Mouse (Mus musculus): ENCODE measurements around the gene Hsd17b14.

Gene Hsd17b14

DNA sequence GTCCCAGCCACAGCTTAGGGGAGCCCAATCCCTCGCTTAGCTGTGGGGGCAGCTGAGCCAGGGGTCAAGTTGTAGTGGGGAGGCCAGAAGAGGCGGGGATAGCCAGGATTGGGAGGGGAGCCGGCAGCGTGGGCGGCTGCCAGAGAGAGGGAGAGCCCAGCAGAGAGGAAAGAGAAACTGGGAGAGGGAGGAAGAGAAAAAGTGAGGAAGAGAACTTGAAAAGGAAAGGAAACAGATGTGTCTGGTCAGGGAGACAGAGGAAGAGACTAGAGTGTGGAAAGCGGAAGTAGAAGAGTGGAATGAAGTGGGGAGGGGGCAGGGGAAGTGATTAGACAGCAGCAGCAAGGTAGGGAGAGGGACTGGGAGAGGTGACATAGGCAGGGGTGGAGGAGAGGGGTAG lies 25.2 kb upstream of the Hsd17b14 start:
- no peak for DNase-seq (ENCODE audit: low spot score)

DNA sequence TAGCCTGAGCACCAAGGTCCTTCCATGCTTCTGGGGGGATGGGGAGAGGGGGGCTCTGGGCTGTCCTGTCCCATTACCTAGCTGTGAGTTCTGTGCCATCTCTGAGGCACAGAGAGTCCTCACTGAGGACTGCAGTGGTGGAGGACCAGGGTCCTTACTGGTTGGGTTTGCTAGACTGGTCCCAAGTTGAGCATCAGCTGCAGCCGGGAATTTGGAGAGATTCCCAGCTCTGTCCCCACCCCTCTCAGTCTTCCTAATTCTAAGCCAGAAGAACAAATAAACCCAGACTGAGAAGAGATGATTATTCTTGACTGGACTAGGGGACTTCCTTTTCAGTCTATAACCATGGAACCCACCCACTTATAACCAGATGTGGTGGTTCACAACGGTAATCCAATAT lies 24.1 kb upstream of the Hsd17b14 start:
- DNase-seq (ENCODE audit: low spot score), result no peak

DNA sequence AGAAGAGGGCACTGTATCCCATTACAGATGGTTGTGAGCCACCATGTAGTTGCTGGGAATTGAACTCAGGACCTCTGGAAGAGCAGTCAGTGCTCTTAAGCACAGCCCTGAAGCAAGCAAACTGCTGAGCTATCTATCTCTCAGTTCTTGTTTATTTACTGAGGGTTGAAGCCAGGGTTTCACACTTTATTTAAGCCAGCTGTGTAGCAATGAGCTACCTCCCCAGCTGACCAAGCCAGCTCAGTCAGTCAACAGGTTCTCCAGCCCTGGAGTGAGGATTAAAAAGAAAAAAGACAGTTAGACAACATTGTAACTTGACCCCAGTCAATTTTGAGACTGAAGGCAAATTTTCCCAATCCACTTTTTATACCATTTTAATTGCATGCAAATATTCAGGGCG lies 19.0 kb upstream of the Hsd17b14 start:
- DNase-seq (ENCODE audit: low spot score), result no peak

DNA sequence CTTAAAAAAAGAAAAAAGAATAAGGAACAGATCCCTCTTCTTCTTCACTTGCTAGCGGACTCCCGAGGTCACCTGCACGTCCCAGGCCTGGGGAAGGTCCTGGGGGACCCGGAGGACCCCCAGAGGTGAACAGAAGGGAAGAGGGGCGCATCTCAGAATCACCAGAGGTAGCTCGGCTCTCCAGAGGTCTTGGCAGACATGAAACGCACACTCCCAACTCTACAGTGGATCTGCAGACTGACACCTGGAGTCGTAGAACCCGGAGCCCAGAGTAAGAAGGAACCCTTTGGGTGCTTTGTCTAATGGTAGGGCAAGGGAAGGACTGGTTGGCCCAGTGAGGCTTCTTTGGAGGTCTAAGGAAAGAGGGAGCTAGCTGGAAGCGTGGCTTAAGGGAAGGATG lies 17.1 kb upstream of the Hsd17b14 start:
- no peak for DNase-seq (ENCODE audit: low spot score)

GRCm38 (mm10) chr7:45538163-45539041 lies 16.3 kb upstream of the Hsd17b14 start:
- no peak for DNase-seq (ENCODE audit: low spot score)

- no peak for DNase-seq (ENCODE audit: low spot score)
These were observed 15.6 kb upstream of the Hsd17b14 start for GRCm38 (mm10) chr7:45539095-45539494.

DNA sequence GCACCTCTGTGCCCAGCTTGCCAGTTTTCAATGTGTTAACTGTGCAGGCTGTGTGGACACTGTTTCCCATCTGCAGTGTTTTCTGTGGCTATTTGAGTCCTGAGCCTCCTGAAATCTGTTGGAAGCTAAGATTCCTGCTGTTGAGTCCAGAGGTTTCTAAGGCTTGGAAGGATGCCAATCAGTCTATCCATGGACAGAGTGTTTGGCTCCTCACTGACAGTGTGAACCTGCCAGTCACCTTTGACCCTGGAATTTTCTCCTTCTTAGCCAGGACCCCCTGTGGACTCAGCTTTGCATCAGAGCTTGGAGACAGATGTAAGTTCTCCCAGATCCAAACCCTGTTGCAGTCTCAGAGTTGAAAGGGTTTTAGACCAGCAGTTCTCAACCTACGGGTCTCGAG lies 14.5 kb upstream of the Hsd17b14 start:
- DNase-seq (ENCODE audit: low spot score), result no peak

DNA sequence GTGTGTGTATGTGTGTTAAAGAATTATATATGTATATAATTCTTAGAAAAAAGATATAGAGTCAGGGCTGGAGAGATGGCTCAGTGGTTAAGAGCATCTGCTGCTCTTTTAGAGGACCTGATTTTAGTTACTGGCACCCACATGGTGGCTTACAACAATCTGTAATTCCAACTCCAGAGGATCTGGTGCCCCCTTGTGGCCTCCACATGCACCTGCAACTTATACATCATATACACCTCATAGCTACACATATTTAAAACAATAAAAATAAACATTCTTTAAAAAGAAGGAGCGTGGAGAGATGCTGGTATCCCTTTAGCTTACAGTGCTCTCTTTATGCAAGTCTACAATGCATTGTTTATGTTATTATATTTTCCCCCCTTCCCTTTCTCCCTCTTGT lies 10.2 kb upstream of the Hsd17b14 start:
- DNase-seq (ENCODE audit: low spot score), result no peak

DNA sequence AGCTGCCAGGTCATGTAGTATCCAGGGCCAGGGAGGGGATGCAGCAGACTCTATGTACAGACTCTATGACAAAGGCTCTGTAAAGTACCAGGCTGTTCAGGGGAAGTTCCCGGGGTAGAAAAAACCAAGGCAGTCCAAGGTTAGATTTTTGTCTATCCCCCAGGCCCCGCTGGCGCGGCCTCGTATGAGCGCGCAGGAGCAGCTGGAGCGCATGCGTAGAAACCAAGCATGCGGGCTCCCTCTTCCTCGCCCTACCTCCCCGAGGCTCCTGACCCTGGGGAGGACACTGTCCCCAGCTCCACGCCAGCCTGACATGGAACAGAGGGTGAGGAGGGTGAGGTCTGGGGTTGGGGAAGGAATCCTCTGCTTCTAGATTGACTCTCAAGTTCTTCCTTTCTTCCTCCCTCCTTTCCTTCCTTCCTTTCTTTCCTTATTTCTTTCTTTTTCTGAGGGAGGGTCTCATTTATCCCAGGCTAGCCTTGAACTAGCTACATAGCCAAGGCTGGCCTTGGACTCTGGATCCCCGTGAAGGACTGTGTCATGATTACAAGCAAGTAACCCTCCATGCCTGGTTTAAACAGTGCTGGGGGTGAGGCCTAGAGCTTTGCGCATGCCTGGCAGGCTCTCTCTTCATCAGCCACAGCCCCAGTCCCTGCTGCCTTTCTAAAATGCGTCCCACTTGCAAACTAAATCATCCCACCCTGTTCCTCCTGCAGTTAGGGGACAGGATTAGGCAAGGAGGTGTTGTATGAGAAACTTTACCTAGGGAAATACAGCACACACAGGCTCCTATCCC lies 4.9 kb upstream of the Hsd17b14 start:
- DNase-seq (ENCODE audit: low spot score), result no peak

DNA sequence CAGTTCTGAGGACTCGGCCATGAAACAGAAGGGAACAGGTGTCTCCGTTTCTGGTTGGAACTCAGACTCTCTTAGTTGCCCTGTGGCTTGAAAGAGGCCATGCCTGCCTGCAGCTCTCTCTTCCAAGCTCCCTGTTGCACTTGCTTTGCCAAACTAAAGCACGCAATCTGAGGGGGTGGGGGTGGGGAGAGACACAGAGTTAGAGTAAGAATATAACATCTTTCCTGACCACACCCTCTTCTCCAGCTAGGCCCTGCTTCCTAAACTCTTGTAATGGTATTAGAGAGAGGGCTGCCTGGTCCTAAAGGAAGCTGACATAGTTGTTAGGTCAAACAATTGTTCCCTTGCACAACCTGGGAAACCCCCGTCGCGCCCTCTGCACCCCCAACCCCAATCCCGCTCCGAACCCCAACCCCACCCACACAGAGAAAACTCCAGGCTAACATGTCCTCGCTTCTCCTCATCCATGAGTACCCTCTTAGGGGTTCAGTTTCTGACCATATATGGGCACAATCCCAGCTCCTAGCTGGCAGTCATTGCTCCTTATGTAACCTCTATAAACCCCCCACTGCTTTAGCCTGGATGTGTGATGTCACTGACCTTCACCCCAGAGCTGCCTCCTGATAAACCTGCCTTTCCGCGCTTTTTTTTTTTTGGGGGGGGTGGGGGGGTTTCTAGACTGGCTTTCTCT lies 3.7 kb upstream of the Hsd17b14 start:
- no peak for DNase-seq (ENCODE audit: low spot score)

DNA sequence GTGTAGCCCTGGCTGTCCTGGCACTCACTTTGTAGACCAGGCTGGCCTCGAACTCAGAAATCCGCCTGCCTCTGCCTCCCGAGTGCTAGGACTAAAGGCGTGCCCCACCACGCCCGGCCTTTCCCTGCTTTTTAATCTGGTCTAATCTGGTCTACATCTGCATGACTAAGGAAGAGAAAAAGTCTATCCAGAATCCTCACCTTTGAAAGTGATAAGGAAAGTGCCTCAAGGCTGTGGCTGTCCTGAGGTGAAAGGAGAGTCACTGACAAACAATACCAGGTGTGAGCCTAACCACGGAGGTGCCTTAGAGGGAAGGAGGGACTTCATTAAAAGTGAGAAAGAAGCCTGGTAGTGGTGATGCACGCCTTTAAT lies 3.2 kb upstream of the Hsd17b14 start:
- no peak for DNase-seq (ENCODE audit: low spot score)

DNA sequence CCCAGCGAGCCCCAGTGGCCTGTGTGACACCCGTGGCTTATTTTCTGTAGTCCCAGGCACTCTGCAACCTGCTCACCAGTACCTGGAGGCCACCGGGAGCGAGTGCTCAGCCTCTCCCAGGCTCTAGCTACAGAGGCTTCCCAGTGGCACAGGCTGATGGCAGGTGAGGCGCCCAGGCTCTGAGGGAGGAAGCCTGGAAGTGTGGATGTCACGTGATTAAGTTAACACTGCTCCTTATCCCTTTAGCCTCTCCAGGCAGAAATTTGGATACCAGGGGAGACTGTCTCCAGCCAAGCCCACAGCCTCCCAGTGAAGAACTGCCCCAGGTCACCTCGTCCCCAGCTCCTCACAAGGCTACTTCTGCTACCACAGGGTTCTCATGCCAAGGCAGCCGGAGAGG lies 1.2 kb upstream of the Hsd17b14 start:
- no peak for DNase-seq (ENCODE audit: low spot score)

DNA sequence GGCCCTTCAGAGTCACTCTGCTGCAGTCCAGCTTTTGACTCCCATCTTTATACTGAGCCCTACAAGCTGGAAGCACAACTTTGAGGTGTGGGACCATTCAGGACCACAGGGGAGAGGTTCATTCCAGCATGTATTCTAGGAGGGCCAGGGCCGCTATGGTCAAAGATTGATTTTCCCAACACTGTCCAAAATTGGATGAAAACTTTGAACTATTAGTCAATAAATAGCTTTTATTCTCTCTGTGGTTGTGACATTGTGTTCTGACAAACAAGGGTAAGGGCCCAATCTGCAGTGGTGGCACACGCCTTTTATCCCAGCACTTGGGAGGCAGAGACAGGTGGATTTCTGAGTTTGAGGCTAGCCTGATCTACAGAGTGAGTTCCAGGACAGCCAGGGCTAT lies 703 bp upstream of the Hsd17b14 start:
- DNase-seq (ENCODE audit: low spot score), result no peak

- DNase-seq (ENCODE audit: low spot score), result peak; percentile 66
These were observed 1.1 kb downstream of the Hsd17b14 start for GRCm38 (mm10) chr7:45555787-45556186.

DNA sequence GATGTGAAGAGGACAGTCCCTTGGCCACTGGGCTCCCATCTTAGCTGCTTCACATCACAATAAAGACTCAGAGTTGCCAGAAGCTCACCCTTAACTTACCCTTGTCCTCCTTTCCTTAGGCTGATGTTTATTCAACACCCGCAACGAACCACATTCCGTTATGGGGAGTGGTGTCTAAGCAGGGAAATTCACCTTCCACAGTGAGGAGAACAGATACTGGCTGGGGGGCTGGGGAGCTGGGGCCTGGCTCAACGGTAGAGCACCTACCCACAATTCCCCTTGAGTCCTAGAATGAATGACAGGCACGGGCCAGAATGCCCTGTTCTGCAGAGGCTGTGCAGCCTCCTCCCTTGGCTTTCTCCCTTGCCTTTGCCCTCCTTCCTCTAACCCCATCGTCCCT lies 4.2 kb downstream of the Hsd17b14 start:
- no peak for DNase-seq (ENCODE audit: low spot score)

DNA sequence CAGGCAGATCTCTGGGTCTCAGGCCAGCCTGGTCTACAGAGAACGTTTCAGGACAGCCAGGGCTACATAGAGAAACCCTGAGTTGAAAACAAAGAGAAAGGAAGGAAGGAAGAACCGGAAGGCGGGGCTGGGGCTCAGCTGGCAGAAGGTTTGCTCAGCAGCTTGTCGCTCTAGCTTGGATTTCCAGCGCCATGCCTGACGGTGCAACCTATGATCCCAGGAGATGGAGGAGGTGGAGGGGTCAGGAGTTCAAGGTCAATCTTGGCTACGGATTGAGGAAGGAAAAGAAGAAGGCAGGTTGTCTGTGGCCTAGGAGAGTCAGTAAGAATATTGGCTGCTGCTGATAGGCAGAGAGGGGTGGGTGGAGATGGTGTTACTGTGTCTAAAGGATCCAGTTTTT lies 5.5 kb downstream of the Hsd17b14 start:
- DNase-seq (ENCODE audit: low spot score), result no peak

DNA sequence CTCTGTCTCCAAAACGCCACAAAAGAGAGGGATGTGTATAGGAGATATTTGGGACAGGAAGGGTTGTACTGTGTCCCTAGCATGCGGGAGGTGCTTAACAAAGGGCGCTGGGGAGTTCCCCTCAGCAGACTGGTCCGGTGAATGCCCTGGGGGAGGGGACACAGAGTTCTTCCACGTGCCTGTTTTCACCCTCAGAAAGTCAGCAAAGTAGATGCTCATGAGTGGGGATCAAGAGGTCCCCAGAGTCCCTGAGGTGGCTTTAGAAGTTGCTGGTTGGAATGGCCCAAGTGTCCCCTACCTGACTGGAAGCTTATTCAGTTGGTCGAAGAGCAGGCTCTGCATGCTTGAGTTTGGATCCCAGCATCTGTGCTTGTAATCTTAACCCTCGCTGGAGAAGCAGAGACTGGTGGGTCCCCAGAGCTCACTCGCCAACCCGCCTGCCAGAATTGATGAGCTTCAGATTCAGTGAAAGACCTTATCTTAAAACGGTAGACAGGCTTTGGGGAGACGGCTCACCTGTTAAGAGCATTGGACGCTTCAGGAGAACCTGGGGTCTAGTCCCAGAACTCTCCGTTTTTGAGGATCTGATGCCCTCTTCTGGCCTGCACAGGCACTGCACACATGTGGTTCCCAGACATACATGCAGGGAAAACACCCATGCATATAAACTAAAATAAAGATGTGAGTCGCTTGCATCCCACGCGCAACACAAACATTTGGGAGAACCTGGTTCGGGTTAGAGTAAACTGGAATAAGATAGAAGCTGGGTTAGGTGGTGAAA lies 6.3 kb downstream of the Hsd17b14 start:
- DNase-seq (ENCODE audit: low spot score), result peak; percentile 66

DNA sequence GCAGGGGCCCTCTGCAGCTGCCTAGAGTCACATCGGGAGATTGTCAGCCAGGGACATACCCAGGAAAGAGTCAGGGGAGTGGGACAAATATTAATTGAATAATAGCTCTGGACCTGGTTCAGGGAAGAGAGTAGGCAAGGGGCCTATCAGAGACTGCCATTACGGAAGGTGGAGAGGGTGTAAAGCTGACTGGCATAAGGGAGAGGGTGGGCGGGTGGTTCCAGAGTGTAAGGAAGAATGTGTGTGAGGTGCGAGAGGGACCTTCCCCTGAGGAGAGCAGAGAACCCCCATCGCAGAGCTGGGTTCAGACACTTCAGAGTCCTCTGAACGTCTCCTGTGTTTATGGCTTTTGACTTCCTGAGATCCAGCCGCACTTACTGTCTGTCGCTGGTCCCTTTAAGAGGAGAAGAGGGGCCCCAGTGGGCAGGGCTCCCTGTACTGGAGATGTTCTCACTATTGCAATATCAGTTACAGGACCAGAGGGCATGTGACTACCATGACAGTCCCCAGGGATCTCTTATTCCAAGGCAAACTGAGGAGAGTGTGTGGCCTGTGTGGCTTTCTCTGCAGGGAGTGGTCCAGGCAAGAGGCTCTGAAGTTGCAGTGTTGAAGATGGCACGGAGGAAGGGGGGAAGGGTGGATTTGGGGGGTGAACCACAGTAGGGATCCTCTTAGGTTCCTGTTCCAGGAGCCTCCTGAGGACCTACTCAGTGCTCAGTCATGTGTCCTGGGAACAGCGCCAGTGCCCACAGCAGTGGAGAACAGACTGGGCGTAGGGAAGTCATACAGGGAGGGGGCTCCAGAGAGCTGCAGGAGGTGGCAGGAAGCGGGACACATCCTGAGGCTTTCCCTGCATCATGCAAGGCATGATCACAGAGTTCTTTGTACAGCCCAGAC lies 7.2 kb downstream of the Hsd17b14 start:
- DNase-seq (ENCODE audit: low spot score), result no peak

DNA sequence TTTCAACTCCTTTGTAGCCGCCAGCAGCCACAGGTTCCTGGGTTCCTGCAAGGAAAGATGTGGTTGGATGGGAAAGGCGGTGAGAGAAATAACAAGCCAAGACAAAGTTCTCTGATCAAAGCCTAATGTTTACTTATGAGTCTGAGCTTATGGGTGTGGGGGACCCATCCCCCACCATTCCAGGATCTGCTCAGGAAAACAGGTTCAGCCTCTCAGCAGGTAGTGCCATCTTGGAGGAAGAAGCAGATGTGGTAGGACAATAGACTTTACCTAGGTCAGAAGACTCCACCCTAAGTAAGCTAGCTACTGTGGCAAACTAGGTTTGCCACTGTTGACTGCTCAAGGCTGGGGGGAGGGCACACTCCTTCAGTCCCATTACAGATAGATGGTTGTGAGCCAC lies 10.1 kb downstream of the Hsd17b14 start:
- no peak for DNase-seq (ENCODE audit: low spot score)

DNA sequence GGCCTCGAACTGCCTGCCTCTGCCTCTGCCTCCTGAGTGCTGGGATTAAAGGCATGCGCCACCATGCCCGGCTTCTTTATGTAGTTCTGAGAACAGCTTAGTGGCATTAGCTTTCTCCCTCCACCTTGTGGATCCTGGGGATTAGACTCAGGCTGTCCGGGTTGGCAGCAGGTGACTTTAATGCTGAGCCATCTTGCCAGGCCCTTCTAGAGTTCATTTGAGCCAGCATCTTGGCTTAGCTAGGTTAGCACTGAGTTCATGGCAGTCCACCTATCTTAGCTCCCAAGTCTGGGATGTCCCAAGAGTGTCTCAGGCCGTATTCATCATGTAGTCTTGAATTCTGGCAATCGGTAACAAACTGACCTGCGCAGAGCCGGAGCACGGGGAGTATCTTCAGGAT lies 10.8 kb downstream of the Hsd17b14 start:
- DNase-seq (ENCODE audit: low spot score), result no peak

Data from spleen, adult 12 weeks (tissue).